Mouse (Mus musculus) CH12.LX (cell line): Measurements from ENCODE around the gene Dnm1. TPM values are rescaled to one million over a fixed set of nuclear protein-coding genes. Genes with fewer than 3 reads are reported as not detected.

Source experiments
- DNase-seq: peaks from one replicate; pipeline ENCODE4 v3.0.0-alpha.2; 2013; ENCODE audit errors: extremely low read depth
- H3K27ac ChIP-seq: 2 replicates; pipeline ENCODE4 v1.5.1; 2012; ENCODE audit warnings: low read depth, mild to moderate bottlenecking, control low read depth, moderate library complexity; ENCODE audit not compliant: insufficient read depth
- H3K27me3 ChIP-seq: replicated peaks from 2 replicates; pipeline ENCODE3; 2012; ENCODE audit warnings: inconsistent platforms
- H3K36me3 ChIP-seq, 2 experiments: replicated peaks in 1 of 2; 2 replicates each; pipeline versions ENCODE3 to v1.6.1; 2012; ENCODE audit warnings: inconsistent platforms in 1 of 2, low read length in 1 of 2, mild to moderate bottlenecking in 1 of 2, mixed read lengths in 1 of 2, moderate library complexity in 1 of 2; ENCODE audit not compliant: control insufficient read depth in 1 of 2, insufficient read depth in 1 of 2
- H3K4me1 ChIP-seq, 2 experiments: 2 replicates each; pipeline ENCODE4 v1.6.1; 2012; ENCODE audit warnings: inconsistent platforms in 1 of 2, moderate library complexity in 1 of 2; ENCODE audit not compliant: insufficient read depth in 2 of 2, control insufficient read depth in 1 of 2
- H3K4me2 ChIP-seq: 2 replicates; pipeline ENCODE4 v1.6.1; 2012; ENCODE audit warnings: low read depth, mild to moderate bottlenecking, control low read depth; ENCODE audit not compliant: poor library complexity, insufficient read depth, severe bottlenecking
- H3K4me3 ChIP-seq, 3 experiments: fragments of 150-350 bp in 1 of 3; sonication (generic) in 1 of 3; replicated peaks in 1 of 3; 2 replicates each; pipeline versions ENCODE3 to v1.5.1; 2011 to 2012; ENCODE audit warnings: low read depth in 2 of 3, low read length in 2 of 3, mild to moderate bottlenecking in 2 of 3, moderate library complexity in 2 of 3, control low read depth in 1 of 3, improper control_type of control experiment in 1 of 3, inconsistent platforms in 1 of 3, mixed read lengths in 1 of 3; ENCODE audit not compliant: poor library complexity in 1 of 3
- H3K79me2 ChIP-seq: replicated peaks from 2 replicates; pipeline ENCODE4 v1.6.1; 2012; ENCODE audit warnings: mild to moderate bottlenecking, moderate library complexity; ENCODE audit not compliant: control insufficient read depth, poor library complexity, insufficient read depth, severe bottlenecking; ENCODE audit errors: extremely low read depth
- H3K9ac ChIP-seq: 2 replicates; pipeline ENCODE4 v1.6.1; 2012; ENCODE audit warnings: low read depth, mild to moderate bottlenecking, control low read depth, moderate library complexity; ENCODE audit not compliant: insufficient read depth
- H3K9me3 ChIP-seq: replicated peaks from 2 replicates; pipeline ENCODE3; 2012; ENCODE audit warnings: low read length, inconsistent platforms, mixed read lengths
- BHLHE40 ChIP-seq: IDR thresholded peaks from 2 replicates; pipeline ENCODE4 v1.6.1; 2011; ENCODE audit warnings: mild to moderate bottlenecking, low read depth, low read length, improper control_type of control experiment
- CTCF ChIP-seq, 2 experiments: IDR thresholded peaks in 1 of 2; conservative IDR thresholded peaks in 1 of 2; 2 replicates each; pipeline ENCODE4 v1.5.1; 2011 to 2012; ENCODE audit warnings: low read depth in 2 of 2, low read length in 2 of 2, improper control_type of control experiment in 1 of 2, inconsistent platforms in 1 of 2, mild to moderate bottlenecking in 1 of 2, moderate library complexity in 1 of 2
- E2F4 ChIP-seq: IDR thresholded peaks from 2 replicates; pipeline ENCODE4 v1.6.1; 2011; ENCODE audit warnings: low read depth, low read length, improper control_type of control experiment; ENCODE audit not compliant: insufficient replicate concordance
- EP300 ChIP-seq: IDR thresholded peaks from 2 replicates; pipeline ENCODE4 v1.6.1; 2011; ENCODE audit warnings: low read length, improper control_type of control experiment
- HCFC1 ChIP-seq: IDR thresholded peaks from 2 replicates; pipeline ENCODE4 v1.6.1; 2012; ENCODE audit warnings: low read depth, mild to moderate bottlenecking, inconsistent platforms, low read length, improper control_type of control experiment
- JUN ChIP-seq: IDR thresholded peaks from 2 replicates; pipeline ENCODE4 v1.6.1; 2011; ENCODE audit warnings: low read depth, mild to moderate bottlenecking, low read length, improper control_type of control experiment, moderate library complexity; ENCODE audit not compliant: insufficient read depth
- JUND ChIP-seq: conservative IDR thresholded peaks from 2 replicates; pipeline ENCODE4 v1.6.1; 2011; ENCODE audit warnings: low read depth, low read length, improper control_type of control experiment
- MAZ ChIP-seq: IDR thresholded peaks from 2 replicates; pipeline ENCODE4 v1.6.1; 2012; ENCODE audit warnings: low read depth, mild to moderate bottlenecking, inconsistent platforms, low read length, improper control_type of control experiment, moderate library complexity
- MEF2A ChIP-seq: IDR thresholded peaks from 2 replicates; pipeline ENCODE4 v1.6.1; 2014; ENCODE audit warnings: low read depth, mild to moderate bottlenecking, inconsistent platforms, low read length, improper control_type of control experiment, borderline replicate concordance
- NELFE ChIP-seq: IDR thresholded peaks from 2 replicates; pipeline ENCODE4 v1.6.1; 2011; ENCODE audit warnings: low read depth, low read length, improper control_type of control experiment
- NRF1 ChIP-seq: IDR thresholded peaks from 2 replicates; pipeline ENCODE4 v1.6.1; 2014; ENCODE audit warnings: low read depth, mild to moderate bottlenecking, inconsistent platforms, low read length, improper control_type of control experiment, moderate library complexity
- PAX5 ChIP-seq: IDR thresholded peaks from 2 replicates; pipeline ENCODE4 v1.6.1; 2012; ENCODE audit warnings: low read length, inconsistent platforms, mixed read lengths
- POLR2A ChIP-seq: IDR thresholded peaks from 2 replicates; pipeline ENCODE4 v1.6.1; 2011; ENCODE audit warnings: low read depth, mild to moderate bottlenecking, improper control_type of control experiment, low read length
- POLR2AphosphoS2 ChIP-seq: IDR thresholded peaks from 2 replicates; pipeline ENCODE4 v1.6.1; 2011; ENCODE audit warnings: low read depth, low read length, improper control_type of control experiment
- RAD21 ChIP-seq: IDR thresholded peaks from 2 replicates; pipeline ENCODE4 v1.6.1; 2011; ENCODE audit warnings: low read depth, mild to moderate bottlenecking, low read length, improper control_type of control experiment, moderate library complexity
- RCOR1 ChIP-seq: conservative IDR thresholded peaks from 2 replicates; pipeline ENCODE4 v1.6.1; 2012; ENCODE audit warnings: low read depth, mild to moderate bottlenecking, inconsistent platforms, low read length, improper control_type of control experiment
- SMC3 ChIP-seq: IDR thresholded peaks from 2 replicates; pipeline ENCODE4 v1.6.1; 2011; ENCODE audit warnings: low read depth, low read length, improper control_type of control experiment
- TBP ChIP-seq: conservative IDR thresholded peaks from 2 replicates; pipeline ENCODE4 v1.6.1; 2011; ENCODE audit warnings: low read depth, low read length, improper control_type of control experiment
- TCF12 ChIP-seq: IDR thresholded peaks from 2 replicates; pipeline ENCODE4 v1.6.1; 2014; ENCODE audit warnings: low read depth, mild to moderate bottlenecking, inconsistent platforms, low read length, improper control_type of control experiment
- UBTF ChIP-seq: IDR thresholded peaks from 2 replicates; pipeline ENCODE4 v1.6.1; 2012; ENCODE audit warnings: low read depth, mild to moderate bottlenecking, inconsistent platforms, low read length, improper control_type of control experiment, moderate library complexity
- ZC3H11A ChIP-seq: IDR thresholded peaks from 2 replicates; pipeline ENCODE4 v1.6.1; 2012; ENCODE audit warnings: low read depth, mild to moderate bottlenecking, inconsistent platforms, low read length, improper control_type of control experiment
- ZKSCAN1 ChIP-seq: IDR thresholded peaks from 2 replicates; pipeline ENCODE4 v1.6.1; 2012; ENCODE audit warnings: low read depth, inconsistent platforms, low read length, improper control_type of control experiment, borderline replicate concordance
- ZNF384 ChIP-seq: IDR thresholded peaks from 2 replicates; pipeline ENCODE4 v1.6.1; 2012; ENCODE audit warnings: low read depth, low read length, improper control_type of control experiment, inconsistent platforms
- dilution Hi-C: fragments of 300-500 bp; cut with MboI; formaldehyde crosslinking; loops from 2 replicates; pipeline ENCODE4 v1.14.3; 2020; ENCODE audit warnings: low sequenced_read_pairs; ENCODE audit not compliant: extremely low pct_unique_long_range_greater_than_20kb, extremely low pct_ligation_motif_present
- in situ Hi-C: fragments of 300-500 bp; cut with MboI; formaldehyde crosslinking; loops from 3 replicates; pipeline ENCODE4 v1.14.3; 2019; ENCODE audit warnings: low sequenced_read_pairs, low pct_ligation_motif_present, low pct_unique_long_range_greater_than_20kb, mixed read lengths
- polyA plus RNA-seq: library from polyadenylated mRNA; unstranded; fragments of >175 nt; gene quantifications from 2 replicates; pipeline ENCODE4 v1.2.1, GENCODE M21; 2012; ENCODE audit warnings: low read depth; ENCODE audit not compliant: insufficient read length
- total RNA-seq, 2 experiments: library from RNA; depleted of rRNA; stranded (reverse); fragments of 300-350 nt in 1 of 2; fragments of >200 nt in 1 of 2; gene quantifications; 2 replicates each; pipeline ENCODE4 v1.2.3; 2012 to 2014

The Dnm1 gene
- total RNA-seq (2012; rRNA removed) (0.13 and 0.25 TPM in 2 replicates), total RNA-seq (2014; rRNA removed) (not detected in 2 replicates), polyA plus RNA-seq (0.20 TPM in 1 of 2 replicates, not detected in the other)

GRCm38 (mm10) chr2:32353007-32353542 is at the start of gene Dnm1:
Gene Dnm1 (minus strand): TSS chr2:32353338.
- in situ Hi-C loops: no loop called here

GRCm38 (mm10) chr2:32396695-32397094 is 43.6 kb upstream of the Dnm1 start:
- peaks cover 19% of the 10 kb centered on the region for H3K27me3 ChIP-seq
- in situ Hi-C loops: loop anchor here (5.0 kb wide), 1 partner anchor 166 kb away; no protein-coding TSS in a partner anchor
- no peak for TF ChIP-seq E2F4
- no peak for TF ChIP-seq ZNF384
- no peak for TF ChIP-seq HCFC1
- TF ChIP-seq POLR2AphosphoS2: no peak
- TF ChIP-seq JUN: no peak
- no peak for TF ChIP-seq ZC3H11A
- TF ChIP-seq TBP: no peak
- no peak for TF ChIP-seq POLR2A
- TF ChIP-seq RCOR1: no peak
- TF ChIP-seq BHLHE40: no peak
- TF ChIP-seq JUND: no peak
- TF ChIP-seq CTCF (conservative IDR thresholded peaks at IDR 0.05 in 1 of 2, IDR thresholded peaks at IDR 0.05 in 1 of 2; ENCODE audit: low read depth in 2 of 2, low read length in 2 of 2): no peak
- TF ChIP-seq SMC3: no peak
- peak overlapping the region; percentile 77 to 92 (median 82) for H3K4me3 ChIP-seq
- peaks cover 4% of the 10 kb centered on the region for H3K9me3 ChIP-seq
- H3K4me1 ChIP-seq: peaks cover 7 to 14% of the 10 kb centered on the region in 2 experiments; a peak in 3 of 4 replicates
- peak overlapping the region; percentile 74 for H3K9ac ChIP-seq
- H3K36me3 ChIP-seq: peaks cover 14 to 31% of the 10 kb centered on the region in 2 experiments
- dilution Hi-C loops: no loop called here
- DNase-seq: no peak
- no peaks in the 10 kb centered on the region for H3K79me2 ChIP-seq
- peak overlapping the region; percentile 76 for H3K4me2 ChIP-seq
- H3K27ac ChIP-seq: no peak overlapping the region

More at GRCm38 (mm10) chr2:32353007-32353542, at the start of gene Dnm1:
- dilution Hi-C loops: no loop called here
- H3K27me3 ChIP-seq: peaks cover 79% of the 10 kb centered on the region
- H3K27ac ChIP-seq: no peak within 1 kb of the TSS
- peak within 1 kb of the TSS; percentile 23; the same call in 1 of the 2 replicates for H3K9ac ChIP-seq
- TF ChIP-seq ZKSCAN1: no peak
- TF ChIP-seq EP300: no peak
- TF ChIP-seq MEF2A: peak; percentile 40; the same call in 1 of the 2 replicates
- TF ChIP-seq TCF12: peak; percentile 43; the same call in 1 of the 2 replicates
- peak; percentile 57 for TF ChIP-seq POLR2A
- peak; percentile 62 for TF ChIP-seq NELFE
- peak; percentile 89 for TF ChIP-seq NRF1
- TF ChIP-seq SMC3: peak; percentile 53
- no peak for TF ChIP-seq PAX5
- TF ChIP-seq HCFC1: peak; percentile 76
- TF ChIP-seq ZC3H11A: no peak
- no peak for TF ChIP-seq TBP
- peak in 1 of 2 experiments; percentile 89; a peak in 3 of 4 replicates for TF ChIP-seq CTCF (conservative IDR thresholded peaks at IDR 0.05 in 1 of 2, IDR thresholded peaks at IDR 0.05 in 1 of 2; ENCODE audit: low read depth in 2 of 2, low read length in 2 of 2)
- TF ChIP-seq MAZ: peak; percentile 98
- TF ChIP-seq UBTF: peak; percentile 64; the same call in 1 of the 2 replicates
- TF ChIP-seq RAD21: peak; percentile 41
- TF ChIP-seq BHLHE40: 0 out of 2 replicates have a peak, but pooled peaks have one; percentile 19
- peak within 1 kb of the TSS; percentile 39 to 60 (median 43) for H3K4me3 ChIP-seq
- peak within 1 kb of the TSS; percentile 48 for H3K4me2 ChIP-seq
- peak; percentile 74 for DNase-seq
- peaks cover 7 to 23% of the 10 kb centered on the region in 2 experiments for H3K4me1 ChIP-seq
- no peaks in the 10 kb centered on the region for H3K79me2 ChIP-seq
- no peaks in the 10 kb centered on the region for H3K36me3 ChIP-seq
- no peaks in the 10 kb centered on the region for H3K9me3 ChIP-seq
